Mouse (Mus musculus) spleen, adult 2 months (tissue): ENCODE measurements around the gene Fmnl1.

ENCODE experiments used
- CTCF ChIP-seq: fragments of 200-500 bp; IDR thresholded peaks from 2 replicates; pipeline ENCODE4 v1.5.1; 2011; ENCODE audit warnings: mild to moderate bottlenecking, inconsistent platforms; ENCODE audit not compliant: insufficient read depth, insufficient read length, insufficient replicate concordance; ENCODE audit errors: extremely low read depth
- POLR2A ChIP-seq: fragments of 200-500 bp; IDR thresholded peaks from 2 replicates; pipeline ENCODE4 v1.6.1; 2011; ENCODE audit warnings: low read depth, low read length, inconsistent platforms

- TF ChIP-seq POLR2A: no peak
- no peak for TF ChIP-seq CTCF
Measured at GRCm38 (mm10) chr11:103223444-103223843, 52.5 kb downstream of the Fmnl1 start.
